Comparison of ENCODE assay signal across 8 mouse cellular contexts in genomic region chr5:25760410-25760832, GRCm38 (mm10). TPM values are rescaled to one million over a fixed set of nuclear protein-coding genes. Genes with fewer than 3 reads are reported as not detected.
A peak's percentile ranks its signal among the peaks of the same experiment; 100 is the strongest.
DNase-seq lines count a peak whose midpoint lies in the region; ATAC-seq lines count a peak whose summit lies in the region.

No protein-coding gene starts in this region.

- H3K9me3 ChIP-seq in heart, embryonic 15.5 days (replicated peaks): no peaks in the 10 kb centered on the region
- no peaks in the 10 kb centered on the region for H3K9me3 ChIP-seq in limb, embryonic 15.5 days
- H3K9me3 ChIP-seq in neural tube, embryonic 12.5 days: no peaks in the 10 kb centered on the region

- no peak overlapping the region for H3K27ac ChIP-seq in heart, embryonic 15.5 days
- no peak overlapping the region for H3K27ac ChIP-seq in limb, embryonic 15.5 days
- no peak overlapping the region for H3K27ac ChIP-seq in neural tube, embryonic 12.5 days

- 8% methylated on average over 10 of the region's 10 CpGs for WGBS in heart, embryonic 15.5 days
- WGBS in limb, embryonic 15.5 days: 7% methylated on average over 10 of the region's 10 CpGs
- WGBS in neural tube, embryonic 12.5 days: 4% methylated on average over 10 of the region's 10 CpGs

- H3K36me3 ChIP-seq in heart, embryonic 15.5 days: no peaks in the 10 kb centered on the region
- no peaks in the 10 kb centered on the region for H3K36me3 ChIP-seq in limb, embryonic 15.5 days
- no peaks in the 10 kb centered on the region for H3K36me3 ChIP-seq in neural tube, embryonic 12.5 days

- peak; percentile 10 to 11 for DNase-seq in lung, adult 18-20 months
- DNase-seq in lung, postnatal 25 days (ENCODE audit: low spot score): no peak
- peak; percentile 46 for DNase-seq in cerebellum, adult 11 months
- DNase-seq in ovary, postnatal 14 days (ENCODE audit: low spot score): no peak

- peak overlapping the region; percentile 70 for H3K4me3 ChIP-seq in heart, embryonic 15.5 days
- peak overlapping the region; percentile 65 for H3K4me3 ChIP-seq in limb, embryonic 15.5 days
- H3K4me3 ChIP-seq in neural tube, embryonic 12.5 days: peak overlapping the region; percentile 72

- H3K4me2 ChIP-seq in heart, embryonic 15.5 days: peak overlapping the region; percentile 87
- H3K4me2 ChIP-seq in limb, embryonic 15.5 days: peak overlapping the region; percentile 98
- H3K4me2 ChIP-seq in neural tube, embryonic 12.5 days (replicated peaks): peak overlapping the region; percentile 91

- H3K4me1 ChIP-seq in heart, embryonic 15.5 days (replicated peaks): peaks cover 17% of the 10 kb centered on the region
- peaks cover 13% of the 10 kb centered on the region for H3K4me1 ChIP-seq in limb, embryonic 15.5 days
- H3K4me1 ChIP-seq in neural tube, embryonic 12.5 days: no peaks in the 10 kb centered on the region

- peak overlapping the region; percentile 69 for H3K9ac ChIP-seq in heart, embryonic 15.5 days
- H3K9ac ChIP-seq in limb, embryonic 15.5 days: peak overlapping the region; percentile 57; the same call in 1 of the 2 replicates
- H3K9ac ChIP-seq in neural tube, embryonic 12.5 days: peak overlapping the region; percentile 68

- peak; percentile 22; the same call in 1 of the 2 replicates for ATAC-seq in heart, embryonic 15.5 days (replicated peaks; ENCODE audit: insufficient number of reproducible peaks, insufficient read depth, low FRiP score, low read depth)
- ATAC-seq in limb, embryonic 15.5 days (ENCODE audit: insufficient number of reproducible peaks, low FRiP score, low TSS enrichment, low read depth): no peak
- ATAC-seq in neural tube, embryonic 12.5 days (ENCODE audit: low FRiP score, low read depth): peak; percentile 54
- ATAC-seq in megakaryocyte-erythroid progenitor cell, adult 5-6 weeks (replicated peaks; ENCODE audit: low FRiP score, low TSS enrichment, poor library complexity, severe bottlenecking): no peak

- no peaks in the 10 kb centered on the region for H3K27me3 ChIP-seq in heart, embryonic 15.5 days
- H3K27me3 ChIP-seq in limb, embryonic 15.5 days: peaks cover 6% of the 10 kb centered on the region; the same call in 1 of the 2 replicates
- 0 out of 2 replicates have a peak, but pooled peaks cover 3% of the 10 kb centered on the region for H3K27me3 ChIP-seq in neural tube, embryonic 12.5 days (replicated peaks)

RNA-seq across cellular contexts. Expression of gene Actr3b, which starts 0.6 kb away (rescaled TPM):
- 28.6 and 29.7 TPM in 2 replicates for polyA plus RNA-seq in heart, embryonic 15.5 days (2015; fragmentation: Nextera tagmentation; extraction: Ambion mirVana)
- 3.3 and 4.2 TPM in 2 replicates for polyA plus RNA-seq in limb, embryonic 15.5 days (2015; fragmentation: Nextera tagmentation; extraction: Ambion mirVana)
- 13.4 and 13.8 TPM in 2 replicates for polyA plus RNA-seq in neural tube, embryonic 12.5 days (2016; fragmentation: Nextera tagmentation; extraction: Ambion mirVana)
- 0.44 and 1.7 TPM in 2 replicates for total RNA-seq in megakaryocyte-erythroid progenitor cell, adult 5-6 weeks (2014; fragmentation: Nextera tagmentation)
- total RNA-seq in megakaryocyte-erythroid progenitor cell, adult 5-6 weeks (2017): 0.19 and 0.27 TPM in 2 replicates

RNA-seq across cellular contexts. Expression of gene Xrcc2, which starts 54.8 kb away (rescaled TPM):
- 5.7 and 7.6 TPM in 2 replicates for polyA plus RNA-seq in heart, embryonic 15.5 days (2015; fragmentation: Nextera tagmentation; extraction: Ambion mirVana)
- 6.5 and 7.0 TPM in 2 replicates for polyA plus RNA-seq in limb, embryonic 15.5 days (2015; fragmentation: Nextera tagmentation; extraction: Ambion mirVana)
- 8.2 TPM in 2 replicates for polyA plus RNA-seq in neural tube, embryonic 12.5 days (2016; fragmentation: Nextera tagmentation; extraction: Ambion mirVana)
- total RNA-seq in megakaryocyte-erythroid progenitor cell, adult 5-6 weeks (2014; fragmentation: Nextera tagmentation): 18.5 and 31.4 TPM in 2 replicates
- total RNA-seq in megakaryocyte-erythroid progenitor cell, adult 5-6 weeks (2017): 12.3 and 14.3 TPM in 2 replicates

Comparison
In these comparisons a context has a peak if more than half of its experiments do, and no peak if none do; other contexts are left out.
1. DNase-seq: peak in lung, adult 18-20 months (2 of 2) and cerebellum, adult 11 months (single experiment); none in lung, postnatal 25 days (single experiment) and ovary, postnatal 14 days (single experiment).
2. ATAC-seq: peak in heart, embryonic 15.5 days (single experiment) and neural tube, embryonic 12.5 days (single experiment); none in limb, embryonic 15.5 days (single experiment) and megakaryocyte-erythroid progenitor cell, adult 5-6 weeks (single experiment).
3. Peak in every context shown above with its lines, with median percentiles within 50 percentile points of each other: H3K4me2 ChIP-seq, H3K4me3 ChIP-seq and H3K9ac ChIP-seq.